Mouse (Mus musculus) A20 (cell line): ENCODE measurements around the gene Gm10772.
"Not testable (repeated sequence)": the region's sequence is repeated elsewhere in the genome, so short reads cannot be mapped to it uniquely, and the experiment has no call there.

Experiments used
- DNase-seq: peaks from one replicate; pipeline ENCODE4 v3.0.0-alpha.2; 2011; ENCODE audit warnings: low read depth, low spot score

Gene Gm10772

GRCm38 (mm10) chr13:66227473-66227872 lies at the start of gene Gm10772:
Gm10772 (minus strand) TSS chr13:66227573.
- not testable (repeated sequence) for DNase-seq

GRCm38 (mm10) chr13:66263914-66264313 lies 36.5 kb upstream of the Gm10772 start:
- DNase-seq, result not testable (repeated sequence)

GRCm38 (mm10) chr13:66263141-66263540 lies 35.8 kb upstream of the Gm10772 start:
- not testable (repeated sequence) for DNase-seq

- no peak for DNase-seq
Observed at GRCm38 (mm10) chr13:66214349-66214748, 13.0 kb downstream of the Gm10772 start.

- not testable (repeated sequence) for DNase-seq
Observed at GRCm38 (mm10) chr13:66213811-66214210, 13.6 kb downstream of the Gm10772 start.

- DNase-seq, result not testable (repeated sequence)
Observed at GRCm38 (mm10) chr13:66179172-66179571, 48.2 kb downstream of the Gm10772 start.
